Mouse (Mus musculus) urinary bladder, adult 2 months (tissue): ENCODE results near the gene Gm43064. TPM values are rescaled to one million over a fixed set of nuclear protein-coding genes. Genes with fewer than 3 reads are reported as not detected.
"Not testable (repeated sequence)": the region's sequence is repeated elsewhere in the genome, so short reads cannot be mapped to it uniquely, and the experiment has no call there.

Experiments
- DNase-seq: peaks from one replicate; pipeline ENCODE4 v3.0.0; 2022; ENCODE audit warnings: low spot score
- polyA plus RNA-seq: library from polyadenylated mRNA; depleted of rRNA; stranded (reverse); fragments of >200 nt; gene quantifications from 2 replicates; pipeline ENCODE4 v1.2.3, GENCODE M21; 2012

Gm43064 gene
- polyA plus RNA-seq, 1 experiment = 0.34 TPM

DNA sequence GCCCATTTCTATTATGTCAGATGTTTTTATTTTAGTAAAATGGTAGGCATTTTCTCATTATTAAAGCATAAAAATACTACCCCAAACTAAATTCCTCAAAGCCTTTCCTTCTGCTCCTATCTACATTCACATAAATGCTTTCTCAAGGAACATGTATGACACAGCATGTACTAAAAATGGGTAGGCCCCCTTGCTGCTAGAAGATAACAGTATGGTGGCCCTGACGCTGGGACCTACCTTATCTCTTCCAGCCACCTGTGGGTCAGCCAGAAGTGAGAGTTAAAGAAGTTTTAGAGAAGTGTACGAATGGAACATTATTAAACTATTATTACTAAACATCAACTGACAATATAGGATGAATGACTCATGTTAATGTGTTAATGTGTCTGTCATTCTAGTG, 9.9 kb upstream of the Gm43064 start:
- no peak for DNase-seq

DNA sequence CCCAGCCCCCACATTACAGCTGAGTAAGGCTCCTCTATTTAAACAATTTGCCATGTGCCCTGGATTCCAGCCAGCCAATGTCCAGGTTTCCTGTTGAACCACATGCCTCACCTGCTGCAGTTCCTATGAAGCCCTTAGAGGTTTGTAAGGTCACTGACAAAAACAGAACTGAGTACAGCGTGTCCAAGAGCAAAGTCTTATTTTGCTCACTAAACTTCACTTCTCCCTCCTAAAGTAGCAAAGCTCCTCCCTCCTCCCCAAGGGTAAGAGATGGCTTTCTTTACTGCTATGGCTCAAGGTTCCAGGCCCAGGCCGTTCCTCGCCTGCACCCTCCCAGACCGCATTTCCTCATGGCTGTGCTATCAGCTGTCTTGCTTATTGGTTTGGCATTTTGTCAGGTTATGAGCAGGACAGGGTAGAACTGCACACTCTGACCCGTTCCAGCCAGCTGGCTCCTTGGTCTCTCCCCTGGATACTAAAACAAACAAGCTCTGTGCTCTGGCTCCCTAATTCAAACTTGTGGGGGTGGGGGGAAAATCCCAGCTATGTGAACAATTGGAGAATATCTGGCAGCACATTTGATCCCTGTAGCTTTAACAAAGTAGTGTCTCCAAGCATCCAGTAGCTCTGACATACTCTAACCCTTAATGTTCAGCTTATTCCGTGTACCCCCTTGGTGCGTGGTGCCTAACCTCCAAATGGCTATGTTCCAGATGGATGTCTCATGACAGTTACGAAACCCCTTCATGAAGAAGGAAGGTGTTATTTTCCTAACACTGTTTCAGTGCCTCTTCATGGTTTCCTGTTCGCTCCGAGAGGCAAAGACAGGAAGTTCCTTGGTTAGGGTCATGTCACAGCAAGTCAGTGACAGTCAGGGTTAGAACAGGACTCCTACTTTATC, 7.5 kb upstream of the Gm43064 start:
- DNase-seq = peak; percentile 44

DNA sequence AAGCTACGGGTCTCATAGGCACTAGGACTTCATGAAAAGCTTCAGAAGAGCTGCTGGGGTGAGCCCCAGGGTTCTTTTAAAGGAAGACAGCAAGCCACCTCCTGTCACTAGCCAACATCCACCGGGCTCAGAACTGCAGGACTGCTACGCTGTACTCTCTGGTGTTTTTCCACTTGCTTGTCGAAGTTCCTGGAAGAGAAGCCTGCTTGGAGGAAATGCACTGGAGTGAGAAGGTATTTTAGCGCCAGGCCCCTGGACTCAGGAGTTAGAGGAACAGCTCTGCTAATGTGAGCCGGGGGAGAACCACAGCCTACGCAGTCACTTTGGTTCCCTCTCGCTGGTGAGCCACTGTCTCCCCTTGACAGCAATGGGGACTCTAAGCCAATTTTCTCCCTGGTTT, 6.5 kb upstream of the Gm43064 start:
- no peak for DNase-seq

DNA sequence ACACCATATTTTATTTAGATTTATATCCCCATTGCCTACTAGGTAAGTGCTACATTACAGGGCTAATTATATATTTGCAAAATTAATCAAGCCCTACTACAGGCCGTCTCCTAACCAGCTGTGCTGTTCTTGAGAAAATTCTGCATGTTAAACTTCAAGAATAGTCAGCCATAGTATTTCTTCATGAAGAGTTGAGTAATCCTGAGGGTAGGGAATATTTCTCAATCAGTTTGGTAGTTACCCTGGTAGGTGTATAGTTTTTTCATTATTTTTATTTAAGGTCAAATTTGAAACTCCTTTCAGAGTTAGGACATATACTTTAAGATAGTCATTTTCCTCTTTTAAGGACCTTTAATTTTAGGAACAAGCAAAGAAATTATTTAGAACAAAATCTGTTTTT, 3.7 kb upstream of the Gm43064 start:
- DNase-seq = no peak

DNA sequence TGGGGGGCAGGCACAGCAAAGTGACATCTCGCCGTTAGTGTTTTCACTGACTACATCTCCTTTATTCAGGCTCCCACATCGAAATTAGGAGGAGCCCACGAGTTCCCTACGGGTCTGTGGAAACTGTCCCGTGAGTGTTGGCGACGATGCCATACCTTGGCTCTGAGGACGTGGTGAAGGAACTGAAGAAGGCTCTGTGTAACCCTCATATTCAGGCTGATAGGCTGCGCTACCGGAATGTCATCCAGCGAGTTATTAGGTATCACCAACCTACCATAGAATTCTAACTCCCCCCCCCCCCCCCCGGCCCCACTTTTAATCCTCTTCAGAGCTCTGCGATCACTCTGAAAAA, 402 bp downstream of the Gm43064 start:
- DNase-seq = no peak

DNA sequence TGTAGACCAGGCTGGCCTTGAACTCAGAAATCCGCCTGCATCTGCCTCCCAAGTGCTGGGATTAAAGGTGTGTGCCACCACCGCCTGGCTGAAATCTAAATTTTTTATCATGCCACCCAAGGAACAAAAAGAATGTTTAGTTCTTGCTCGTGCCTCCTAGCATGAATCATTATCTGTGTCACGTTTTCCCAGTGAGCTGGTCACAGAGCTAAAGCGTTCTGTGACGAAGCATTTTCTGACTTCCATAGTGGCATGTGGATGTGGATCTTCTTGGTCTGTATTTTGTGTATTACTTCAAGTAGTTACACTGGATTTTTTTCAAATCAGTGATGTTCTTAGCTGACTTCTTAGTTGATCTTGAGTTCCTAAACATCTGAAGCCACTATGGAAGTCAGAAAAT, 1.6 kb downstream of the Gm43064 start:
- DNase-seq = no peak

DNA sequence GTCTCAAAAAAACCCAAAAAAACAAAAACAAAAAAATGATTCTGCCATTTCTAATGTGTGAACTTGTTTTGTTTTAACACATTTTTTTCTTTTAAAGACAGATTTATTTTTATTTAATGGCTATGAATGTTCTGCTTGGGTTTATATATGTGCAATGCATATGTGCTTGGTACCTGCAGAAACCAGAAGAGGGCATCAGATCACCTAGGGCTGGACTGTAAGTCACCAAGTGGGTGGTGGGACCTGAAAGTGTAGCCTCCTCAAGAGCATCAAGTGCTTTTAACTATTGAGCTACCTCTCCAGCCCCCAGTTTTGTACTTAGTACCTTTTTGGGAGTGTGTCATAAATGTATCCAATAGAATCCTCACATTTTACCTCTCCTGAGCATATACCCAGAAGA, 18.2 kb downstream of the Gm43064 start:
- DNase-seq = no peak

DNA sequence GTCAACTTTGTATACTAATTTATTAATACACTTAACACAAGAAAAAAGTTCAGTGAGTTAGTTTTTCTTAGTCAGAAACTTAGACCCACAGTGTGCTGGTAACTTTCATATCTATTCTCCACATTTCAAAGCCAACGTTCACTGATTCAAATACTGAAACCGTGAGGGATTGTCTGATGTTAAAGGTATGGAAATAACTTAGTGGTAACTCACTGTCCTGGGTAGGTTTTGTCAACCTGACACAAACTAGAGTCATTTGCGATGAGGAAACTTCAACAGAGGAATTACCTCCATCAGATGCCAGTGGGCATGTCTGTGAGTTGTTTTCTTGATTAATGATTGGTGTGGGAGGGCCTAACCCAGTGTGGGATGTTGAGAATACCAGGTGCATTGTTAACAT, 19.7 kb downstream of the Gm43064 start:
- no peak for DNase-seq

DNA sequence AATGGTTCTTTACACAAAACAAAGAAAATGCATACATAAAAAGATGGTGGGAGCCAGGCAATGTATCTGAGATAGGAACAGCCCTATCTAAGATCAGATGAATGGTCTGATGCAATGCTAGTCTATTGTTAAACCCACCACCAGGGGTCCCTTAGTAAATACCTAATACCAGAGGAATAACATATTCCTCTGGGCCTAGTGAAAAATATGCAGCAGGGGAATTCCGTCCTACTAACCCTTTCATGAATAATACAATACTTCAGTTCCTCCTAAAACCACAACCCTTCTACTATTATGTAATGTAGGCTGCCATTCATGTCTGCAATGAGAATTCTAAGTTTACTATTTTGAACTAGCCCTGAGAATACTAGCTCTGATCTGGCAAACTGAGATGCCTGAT, 21.3 kb downstream of the Gm43064 start:
- not testable (repeated sequence) for DNase-seq

DNA sequence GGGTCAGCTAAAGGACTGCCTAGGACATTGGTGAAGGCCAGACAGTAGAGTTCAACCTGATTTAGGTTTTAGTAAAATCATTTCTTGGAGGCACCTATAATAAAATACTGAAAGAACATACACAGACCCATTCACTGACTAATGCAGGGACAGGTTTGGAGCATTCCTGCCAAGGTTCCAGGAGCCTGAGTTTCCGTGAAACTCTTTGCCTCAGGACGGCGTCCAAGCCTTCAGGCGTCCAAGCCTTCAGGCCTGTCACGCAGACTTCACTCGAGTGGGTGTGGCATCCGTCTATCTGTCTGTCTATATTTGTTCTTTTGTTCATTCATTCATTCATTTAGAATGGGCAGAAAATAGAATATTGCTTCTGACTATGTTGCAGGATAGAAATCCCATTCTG, 21.8 kb downstream of the Gm43064 start:
- DNase-seq = no peak

DNA sequence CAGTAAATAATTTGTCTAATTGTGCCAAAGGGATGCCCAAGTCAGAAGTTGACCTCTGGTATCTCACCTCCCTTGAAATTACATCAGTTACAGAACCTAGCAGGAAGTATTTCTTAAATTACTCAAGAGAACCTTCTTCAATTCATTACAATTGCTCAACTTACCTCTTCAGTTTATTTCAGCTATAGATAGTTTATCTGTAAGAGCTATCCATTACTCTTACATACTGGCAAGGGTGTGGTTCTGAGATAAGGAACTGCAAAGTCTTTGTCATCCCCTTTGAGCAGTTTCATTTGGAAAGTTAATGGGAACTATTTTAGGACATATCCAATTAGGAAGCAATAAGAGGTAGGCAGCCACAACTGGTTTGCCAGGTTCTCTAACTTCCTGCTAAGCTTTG, 23.1 kb downstream of the Gm43064 start, which contains the start of gene Bcl2l15:
Gene Bcl2l15, plus strand, starts transcription at position 176 of the 400 bp plus-strand sequence.
- no peak for DNase-seq

DNA sequence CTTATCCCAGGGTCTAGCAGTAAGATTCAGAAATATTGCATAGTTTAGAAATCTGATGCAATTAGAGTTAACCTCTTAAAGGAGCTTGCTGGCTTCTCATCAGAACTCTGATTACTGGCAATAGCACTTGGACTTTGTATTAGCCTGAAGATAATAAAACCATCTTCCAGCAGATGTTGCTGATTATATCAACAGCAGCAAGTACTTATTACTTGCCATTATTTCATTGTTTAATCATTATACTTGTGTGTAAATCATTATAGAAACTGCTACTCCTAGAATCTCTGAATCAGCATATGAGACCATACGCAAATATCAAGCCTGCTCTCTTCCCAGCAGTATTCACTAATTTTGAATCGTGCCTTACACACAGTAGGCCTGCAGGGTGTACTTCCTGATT, 24.6 kb downstream of the Gm43064 start:
- DNase-seq = no peak

DNA sequence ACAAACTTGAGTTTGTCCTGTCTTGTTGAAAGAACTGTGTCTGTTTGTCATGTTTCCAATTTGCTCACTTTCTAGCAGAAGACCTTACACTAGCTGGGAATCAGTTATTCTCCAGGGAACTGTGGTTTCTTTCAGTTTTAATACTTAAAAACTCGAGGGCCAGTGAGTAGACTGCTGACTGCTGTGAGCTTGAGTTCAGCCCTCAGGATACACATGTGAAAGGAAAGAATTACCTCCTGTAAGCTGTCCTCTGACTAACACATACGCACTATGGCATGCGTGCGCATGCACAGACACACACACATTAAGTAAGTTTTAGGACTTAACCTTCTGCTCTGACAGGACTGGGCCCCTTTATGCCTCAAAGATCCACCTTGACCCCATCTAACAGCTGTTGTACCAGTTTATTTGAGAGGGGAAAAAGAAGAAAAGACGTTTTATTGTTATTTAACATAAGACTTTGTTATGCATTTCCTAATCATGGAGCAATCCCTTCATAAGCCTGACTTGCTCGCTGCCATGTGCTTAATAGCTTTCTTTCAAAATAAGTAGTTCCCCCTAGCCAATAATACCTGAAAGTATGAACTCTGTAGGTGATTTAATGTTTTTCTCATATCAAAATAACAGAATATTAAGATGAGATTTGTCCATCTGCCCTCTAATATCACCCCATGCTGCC, 26.0 kb downstream of the Gm43064 start:
- no peak for DNase-seq

DNA sequence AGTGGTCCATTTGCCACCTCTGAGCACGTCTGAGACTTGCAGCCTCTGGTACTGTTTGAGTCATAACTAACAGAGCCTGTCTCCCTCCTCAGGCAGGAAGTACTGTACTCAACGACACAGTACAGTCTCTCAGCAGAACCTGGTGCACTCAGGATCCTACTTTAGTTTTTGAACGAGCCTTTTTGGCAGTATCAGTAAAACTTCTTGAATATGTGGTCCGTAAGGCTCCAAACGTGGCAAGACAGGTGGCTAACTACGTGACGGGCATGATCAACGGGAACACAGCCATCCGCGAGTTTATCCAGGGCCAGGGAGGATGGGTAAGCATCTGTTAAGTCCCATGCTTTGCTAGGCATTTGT, 26.6 kb downstream of the Gm43064 start:
- no peak for DNase-seq

DNA sequence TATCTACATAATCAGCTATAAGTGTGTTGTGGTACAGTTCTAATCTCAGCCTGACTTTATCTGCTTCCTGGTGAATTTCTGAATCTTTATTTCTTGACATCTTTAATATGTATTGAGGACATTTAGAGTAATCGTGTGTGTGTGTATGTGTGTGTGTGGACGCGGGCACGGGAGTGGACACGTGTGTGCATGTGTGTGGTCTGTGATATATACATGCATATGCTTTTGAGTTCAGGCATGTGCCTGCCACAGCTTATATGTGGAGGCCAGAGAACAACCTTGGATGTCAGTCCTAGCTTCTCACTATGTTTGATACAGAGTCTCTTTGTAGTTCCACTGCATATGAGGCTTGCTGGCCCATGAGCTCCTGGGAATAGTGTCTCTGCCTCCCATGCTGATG, 27.1 kb downstream of the Gm43064 start:
- DNase-seq = no peak

DNA sequence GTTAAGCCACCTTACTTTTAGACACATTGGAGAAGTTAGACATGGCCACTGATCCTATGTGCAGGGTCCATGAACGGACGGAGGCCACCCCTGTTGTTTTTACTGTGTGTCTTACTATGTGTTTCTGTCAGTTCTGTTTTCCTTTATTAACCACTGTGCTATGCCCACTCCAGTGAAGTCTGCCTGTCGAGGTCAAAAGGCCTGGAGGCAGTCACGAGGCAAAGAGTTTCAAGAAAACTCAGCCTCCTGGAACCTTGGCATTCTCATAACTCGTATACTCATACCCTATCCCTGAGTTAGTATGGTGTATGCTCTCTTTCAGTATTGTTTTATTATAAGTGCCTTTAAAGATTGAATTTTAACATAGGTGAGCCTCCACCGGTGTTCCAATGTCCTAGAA, 30.3 kb downstream of the Gm43064 start:
- no peak for DNase-seq

DNA sequence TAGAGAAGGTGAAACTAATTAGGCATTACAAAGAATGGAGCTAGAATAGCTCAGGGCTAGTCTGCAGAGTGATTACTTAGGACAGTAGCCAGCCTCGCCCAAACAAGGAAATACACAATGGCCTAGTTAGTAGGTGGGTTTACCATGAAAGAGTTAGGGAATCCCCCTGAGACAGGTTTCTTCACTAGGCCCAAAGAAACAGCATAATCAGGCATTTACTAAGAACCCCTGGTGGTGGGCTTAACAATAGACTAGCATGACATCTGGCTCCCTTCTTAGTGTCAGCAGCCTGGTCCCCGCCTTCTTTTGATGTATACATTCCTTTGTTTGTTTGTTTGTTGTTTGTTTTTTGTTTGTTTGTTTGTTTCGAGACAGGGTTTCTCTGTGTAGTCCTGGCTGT, 30.8 kb downstream of the Gm43064 start:
- not testable (repeated sequence) for DNase-seq

DNA sequence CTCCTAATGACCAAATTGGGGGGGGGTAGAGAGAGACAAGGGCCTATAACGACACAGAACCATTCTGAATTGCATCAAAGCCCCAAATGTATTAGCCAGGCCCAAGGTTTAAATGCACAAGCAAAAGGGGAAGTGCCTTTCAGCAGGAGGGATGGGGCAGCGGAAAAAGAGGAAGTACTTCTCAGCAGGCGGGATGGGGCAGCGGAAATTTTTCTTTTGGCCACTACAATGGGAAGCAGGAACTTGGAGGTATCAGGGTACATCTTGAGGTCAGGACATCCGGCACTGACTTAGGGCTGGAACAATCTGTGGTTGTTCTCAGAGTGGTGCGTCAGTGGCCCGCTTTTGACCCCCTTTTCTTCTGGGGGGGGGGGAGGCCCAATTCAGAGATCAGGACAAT, 31.6 kb downstream of the Gm43064 start:
- not testable (repeated sequence) for DNase-seq

DNA sequence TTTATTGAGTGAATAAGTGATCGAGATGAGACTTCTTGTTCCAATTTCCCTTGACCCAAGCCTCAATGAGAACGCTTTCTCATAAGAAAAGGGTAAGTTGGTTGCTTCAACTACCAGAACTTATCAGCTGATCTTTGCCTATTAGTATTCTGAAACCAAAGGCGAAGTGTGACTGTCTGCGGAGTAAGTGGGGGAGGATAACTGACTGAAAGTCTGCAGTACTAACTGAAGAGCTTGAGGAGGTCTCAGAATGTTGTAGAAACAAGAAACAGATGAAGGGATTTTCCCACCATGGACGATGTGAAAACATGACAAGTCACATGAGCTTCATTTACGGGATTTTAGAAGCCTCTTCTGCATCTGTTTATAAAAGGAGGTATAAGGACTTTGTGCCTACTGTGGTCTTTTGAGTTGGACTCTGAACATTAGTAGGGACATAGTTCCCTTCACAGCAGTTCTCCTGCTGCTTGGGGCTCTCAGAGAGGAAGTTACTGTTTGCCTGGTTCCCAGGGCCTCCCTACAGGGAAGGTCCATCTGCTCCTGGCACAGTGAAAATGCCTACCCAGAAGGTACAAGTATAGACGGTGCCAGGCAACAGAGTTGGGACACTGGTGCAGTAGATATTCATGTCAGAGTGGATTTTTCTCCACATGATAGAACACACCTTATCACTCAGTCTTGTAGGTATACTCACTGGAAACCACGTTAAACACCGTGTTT, 41.4 kb downstream of the Gm43064 start:
- no peak for DNase-seq

DNA sequence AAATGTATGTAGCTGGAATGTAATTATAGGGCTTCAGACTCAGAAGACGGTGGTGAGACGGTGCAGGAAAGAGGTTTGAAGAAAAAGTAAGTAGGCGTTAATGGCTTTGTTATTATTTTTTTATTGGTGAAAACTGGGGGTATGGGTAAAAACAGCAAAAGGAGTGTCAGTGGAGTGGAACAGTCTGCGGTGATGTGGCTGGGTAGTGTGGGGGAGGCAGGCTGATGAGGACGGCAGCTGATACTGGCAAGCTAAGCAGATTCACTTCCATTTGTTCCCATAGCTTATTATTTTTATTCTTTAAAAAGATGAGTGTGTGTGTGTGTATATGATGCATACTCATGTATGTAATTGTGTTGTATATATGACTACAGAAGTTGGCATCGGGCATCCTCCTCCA, 42.1 kb downstream of the Gm43064 start:
- no peak for DNase-seq

DNA sequence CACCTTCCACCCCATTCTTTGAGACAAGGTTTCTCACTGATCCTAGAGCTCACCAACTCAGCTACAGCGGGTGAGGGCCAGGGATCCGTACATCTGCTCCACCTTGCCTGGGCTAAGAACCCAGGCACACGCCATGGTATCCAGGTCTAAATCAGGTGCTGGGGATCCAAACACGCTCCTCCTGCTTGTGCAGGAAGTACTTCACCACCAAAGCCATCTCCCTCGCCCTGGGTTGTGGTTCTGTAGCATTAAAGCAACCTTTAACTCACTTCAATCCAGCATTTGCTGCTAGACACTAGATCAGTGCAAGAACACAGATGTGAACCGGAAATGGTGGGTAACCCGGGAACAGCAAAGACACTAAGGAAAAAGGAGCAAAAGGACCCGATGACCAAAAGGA, 42.5 kb downstream of the Gm43064 start:
- DNase-seq = no peak

DNA sequence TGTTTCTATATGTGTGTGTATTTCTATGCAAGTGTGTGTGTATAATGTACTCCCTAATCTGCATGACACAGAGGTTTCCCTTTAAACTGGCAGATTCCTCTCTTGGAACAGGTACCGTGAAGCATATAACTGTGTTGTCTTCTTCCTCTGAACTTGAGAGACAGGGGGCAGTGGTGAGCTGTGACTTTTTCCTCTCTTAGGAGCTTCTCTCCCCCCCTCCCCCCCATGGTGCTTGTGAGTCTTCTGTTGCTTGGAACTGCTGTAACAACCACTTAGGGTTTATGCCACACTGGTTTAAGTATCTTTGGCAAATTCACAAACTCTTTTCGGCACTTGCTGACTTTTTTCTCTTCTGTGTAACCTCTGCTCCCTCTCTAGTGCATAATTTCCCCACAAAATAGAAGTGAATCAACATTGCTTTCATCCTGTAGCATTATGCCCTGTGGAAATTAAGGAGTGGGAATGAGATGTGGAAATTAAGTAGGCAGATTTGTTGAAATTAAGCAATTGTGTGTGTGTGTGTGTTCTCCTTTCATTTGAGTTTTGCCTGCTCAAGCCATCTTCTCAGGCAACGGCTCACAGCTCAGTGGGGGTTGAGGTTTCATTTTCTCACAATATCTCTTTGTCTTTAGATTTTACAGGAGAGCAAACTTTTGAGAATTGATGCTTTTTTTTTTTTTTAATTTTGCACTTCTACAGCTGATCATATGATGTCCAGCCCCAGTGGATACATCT, 43.4 kb downstream of the Gm43064 start:
- DNase-seq = no peak
